Mouse (Mus musculus) midbrain, embryonic 14.5 days (tissue): ENCODE data around the gene Olfr780. TPM values are rescaled to one million over a fixed set of nuclear protein-coding genes. Genes with fewer than 3 reads are reported as not detected.

Experiments used
- polyA plus RNA-seq: library from polyadenylated mRNA; unstranded; fragments of >200 nt; fragmentation: Nextera tagmentation; extraction: Ambion mirVana; gene quantifications from 2 replicates; pipeline ENCODE4 v1.2.1, GENCODE M21; 2014

Gene Olfr780
- polyA plus RNA-seq, 1 experiment from 2014 or later = not detected

Other genes starting within 250 kb of the Olfr780 start
- gene Olfr766-ps1, start 249.1 kb upstream of the Olfr780 start, polyA plus RNA-seq = not detected in 2 replicates
- not detected in 2 replicates for gene Olfr767, start 235.2 kb upstream of the Olfr780 start, polyA plus RNA-seq
- gene Olfr768, start 218.7 kb upstream of the Olfr780 start, polyA plus RNA-seq = not detected in 2 replicates
- gene Olfr769, start 200.3 kb upstream of the Olfr780 start, polyA plus RNA-seq = not detected in 2 replicates
- not detected in 2 replicates for gene Olfr770, start 179.1 kb upstream of the Olfr780 start, polyA plus RNA-seq
- not detected in 2 replicates for gene Olfr771, start 153.4 kb upstream of the Olfr780 start, polyA plus RNA-seq
- not detected in 2 replicates for gene Olfr772, start 140.2 kb upstream of the Olfr780 start, polyA plus RNA-seq
- gene Olfr773, start 130.7 kb upstream of the Olfr780 start, polyA plus RNA-seq = not detected in 2 replicates
- not detected in 2 replicates for gene Olfr774, start 81.9 kb upstream of the Olfr780 start, polyA plus RNA-seq
- gene Olfr775, start 69.7 kb upstream of the Olfr780 start, polyA plus RNA-seq = not detected in 2 replicates
- not detected in 2 replicates for gene Olfr776, start 59.0 kb upstream of the Olfr780 start, polyA plus RNA-seq
- gene Olfr777, start 46.6 kb upstream of the Olfr780 start, polyA plus RNA-seq = not detected in 2 replicates
- gene Olfr781, start 10.7 kb downstream of the Olfr780 start, polyA plus RNA-seq = not detected in 2 replicates
- not detected in 2 replicates for gene Olfr782, start 30.7 kb downstream of the Olfr780 start, polyA plus RNA-seq
- gene Olfr784, start 66.0 kb downstream of the Olfr780 start, polyA plus RNA-seq = 0.13 and 0.14 TPM in 2 replicates
- not detected in 2 replicates for gene Olfr785, start 87.3 kb downstream of the Olfr780 start, polyA plus RNA-seq
- gene Olfr786, start 109.2 kb downstream of the Olfr780 start, polyA plus RNA-seq = not detected in 2 replicates
- not detected in 2 replicates for gene Olfr787, start 143.7 kb downstream of the Olfr780 start, polyA plus RNA-seq
- gene Olfr788, start 152.9 kb downstream of the Olfr780 start, polyA plus RNA-seq = not detected in 2 replicates
- gene Olfr789, start 166.6 kb downstream of the Olfr780 start, polyA plus RNA-seq = not detected in 2 replicates
- not detected in 2 replicates for gene Olfr790, start 180.4 kb downstream of the Olfr780 start, polyA plus RNA-seq
- not detected in 2 replicates for gene Olfr791, start 203.7 kb downstream of the Olfr780 start, polyA plus RNA-seq
- not detected in 2 replicates for gene Olfr792, start 221.0 kb downstream of the Olfr780 start, polyA plus RNA-seq
- not detected in 2 replicates for gene Olfr794, start 249.5 kb downstream of the Olfr780 start, polyA plus RNA-seq